ENCODE assay signal across 10 mouse cellular contexts in genomic region chr11:94928820-94929219, GRCm38 (mm10). TPM values are rescaled to one million over a fixed set of nuclear protein-coding genes. Genes with fewer than 3 reads are reported as not detected.
DNase-seq lines count a peak whose midpoint lies in the region; ATAC-seq lines count a peak whose summit lies in the region.
"Had no signal": no experiment of that assay in that cellular context is flagged by ENCODE, and none has a peak within 500 bp of the region (broad histone marks: within the 10 kb centered on the region; RNA-seq: fewer than 3 reads in every experiment).

No protein-coding gene starts in this region.

- DNase-seq in ovary, adult 18-20 months (ENCODE audit: low spot score): peak; percentile 84
- DNase-seq in ovary, postnatal 10 days (ENCODE audit: low spot score): no peak
- peak; percentile 82 for DNase-seq in forebrain, embryonic 10.5 days (ENCODE audit: extremely low spot score, low spot score)
- DNase-seq in retina, postnatal 1 day: peak; percentile 96

- H3K27ac ChIP-seq in forebrain, embryonic 10.5 days: peak overlapping the region; percentile 80
- peak overlapping the region; percentile 80 for H3K27ac ChIP-seq in heart, embryonic 15.5 days
- H3K27ac ChIP-seq in kidney, embryonic 15.5 days: peak overlapping the region; percentile 96
- peak overlapping the region; percentile 96 for H3K27ac ChIP-seq in lung, embryonic 16.5 days (ENCODE audit: low read length)
- H3K27ac ChIP-seq: layer of hippocampus, adult 2 months had no signal

- WGBS in forebrain, embryonic 10.5 days: 10% methylated on average over 13 of the region's 13 CpGs
- 5% methylated on average over 13 of the region's 13 CpGs for WGBS in heart, embryonic 15.5 days
- 3% methylated on average over 13 of the region's 13 CpGs for WGBS in kidney, embryonic 15.5 days
- WGBS in lung, embryonic 16.5 days: under 1% methylated on average over 13 of the region's 13 CpGs

- no peaks in the 10 kb centered on the region for H3K9me3 ChIP-seq in forebrain, embryonic 10.5 days
- H3K9me3 ChIP-seq in heart, embryonic 15.5 days (replicated peaks): no peaks in the 10 kb centered on the region
- H3K9me3 ChIP-seq in kidney, embryonic 15.5 days (replicated peaks): no peaks in the 10 kb centered on the region
- no peaks in the 10 kb centered on the region for H3K9me3 ChIP-seq in lung, embryonic 16.5 days (ENCODE audit: control insufficient read depth, low read length)
- H3K9me3 ChIP-seq: G1E had no signal

- H3K36me3 ChIP-seq in forebrain, embryonic 10.5 days (replicated peaks): no peaks in the 10 kb centered on the region
- no peaks in the 10 kb centered on the region for H3K36me3 ChIP-seq in heart, embryonic 15.5 days
- no peaks in the 10 kb centered on the region for H3K36me3 ChIP-seq in kidney, embryonic 15.5 days
- H3K36me3 ChIP-seq in lung, embryonic 16.5 days (ENCODE audit: control insufficient read depth, insufficient read depth, low read length): no peaks in the 10 kb centered on the region
- H3K36me3 ChIP-seq: G1E had no signal

- H3K9ac ChIP-seq in heart, embryonic 15.5 days: 0 out of 2 replicates have a peak overlapping the region, but pooled peaks have one; percentile 7
- H3K9ac ChIP-seq in kidney, embryonic 15.5 days: no peak overlapping the region
- peak overlapping the region; percentile 57 for H3K9ac ChIP-seq in lung, embryonic 16.5 days (ENCODE audit: low read length)

- H3K4me3 ChIP-seq in forebrain, embryonic 10.5 days: peak overlapping the region; percentile 25
- H3K4me3 ChIP-seq in heart, embryonic 15.5 days: peak overlapping the region; percentile 5; the same call in 1 of the 2 replicates
- H3K4me3 ChIP-seq in kidney, embryonic 15.5 days (replicated peaks): no peak overlapping the region
- H3K4me3 ChIP-seq in lung, embryonic 16.5 days (ENCODE audit: low read length): 0 out of 2 replicates have a peak overlapping the region, but pooled peaks have one; percentile 12
- H3K4me3 ChIP-seq: layer of hippocampus, adult 2 months had no signal

- H3K4me1 ChIP-seq in forebrain, embryonic 10.5 days: peaks cover 45% of the 10 kb centered on the region
- peaks cover 44% of the 10 kb centered on the region for H3K4me1 ChIP-seq in heart, embryonic 15.5 days (replicated peaks)
- H3K4me1 ChIP-seq in kidney, embryonic 15.5 days: peaks cover 60% of the 10 kb centered on the region
- peaks cover 41% of the 10 kb centered on the region for H3K4me1 ChIP-seq in lung, embryonic 16.5 days (replicated peaks; ENCODE audit: control insufficient read depth, insufficient read depth, low read length)

- peaks cover 60% of the 10 kb centered on the region for H3K27me3 ChIP-seq in forebrain, embryonic 10.5 days (ENCODE audit: poor library complexity, severe bottlenecking)
- H3K27me3 ChIP-seq in heart, embryonic 15.5 days: peaks cover 5% of the 10 kb centered on the region
- peaks cover 9% of the 10 kb centered on the region for H3K27me3 ChIP-seq in kidney, embryonic 15.5 days
- no peaks in the 10 kb centered on the region for H3K27me3 ChIP-seq in lung, embryonic 16.5 days (ENCODE audit: control insufficient read depth, insufficient read depth, low read depth, low read length)

- peak overlapping the region; percentile 47 for H3K4me2 ChIP-seq in heart, embryonic 15.5 days
- H3K4me2 ChIP-seq in kidney, embryonic 15.5 days: peak overlapping the region; percentile 44
- H3K4me2 ChIP-seq in lung, embryonic 16.5 days (ENCODE audit: low read depth, low read length): peak overlapping the region; percentile 47

- peak; percentile 96 for ATAC-seq in heart, embryonic 15.5 days (replicated peaks; ENCODE audit: insufficient number of reproducible peaks, insufficient read depth, low FRiP score, low read depth)
- peak; percentile 93 for ATAC-seq in kidney, embryonic 15.5 days (replicated peaks; ENCODE audit: low FRiP score)
- ATAC-seq in lung, embryonic 16.5 days (ENCODE audit: low read depth): peak; percentile 94
- ATAC-seq in CD4-positive, CD25-positive, alpha-beta regulatory T cell, adult 4 months: no peak

RNA-seq across cellular contexts. Expression of gene Col1a1, which starts 7.2 kb away (rescaled TPM):
- 62.2 and 65.3 TPM in 2 replicates for polyA plus RNA-seq in forebrain, embryonic 10.5 days (2016; fragmentation: Nextera tagmentation; extraction: Ambion mirVana)
- 825 and 1,122 TPM in 2 replicates for polyA plus RNA-seq in heart, embryonic 15.5 days (2015; fragmentation: Nextera tagmentation; extraction: Ambion mirVana)
- 1,101 and 1,120 TPM in 2 replicates for polyA plus RNA-seq in kidney, embryonic 15.5 days (2015; fragmentation: Nextera tagmentation; extraction: Ambion mirVana)
- polyA plus RNA-seq in lung, embryonic 16.5 days (2015; fragmentation: Nextera tagmentation; extraction: Ambion mirVana): 1,180 and 1,421 TPM in 2 replicates
- under 1 TPM in 1 of 2 experiments, not detected in 1; 0.09 TPM for polyA plus RNA-seq in CD4-positive, CD25-positive, alpha-beta regulatory T cell, adult 4 months (2017; shearing (Covaris generic))
- polyA plus RNA-seq: G1E had no signal

RNA-seq across cellular contexts. Expression of gene Hils1, which starts 38.6 kb away (rescaled TPM):
- not detected in 2 replicates for polyA plus RNA-seq in forebrain, embryonic 10.5 days (2016; fragmentation: Nextera tagmentation; extraction: Ambion mirVana)
- polyA plus RNA-seq in heart, embryonic 15.5 days (2015; fragmentation: Nextera tagmentation; extraction: Ambion mirVana): 0.15 and 0.22 TPM in 2 replicates
- not detected in 2 replicates for polyA plus RNA-seq in kidney, embryonic 15.5 days (2015; fragmentation: Nextera tagmentation; extraction: Ambion mirVana)
- not detected in 2 replicates for polyA plus RNA-seq in lung, embryonic 16.5 days (2015; fragmentation: Nextera tagmentation; extraction: Ambion mirVana)
- not detected for polyA plus RNA-seq in CD4-positive, CD25-positive, alpha-beta regulatory T cell, adult 4 months (2017; shearing (Covaris generic))
- polyA plus RNA-seq: G1E had no signal

RNA-seq across cellular contexts. Expression of gene Sgca, which starts 47.3 kb away (rescaled TPM):
- not detected in 2 replicates for polyA plus RNA-seq in forebrain, embryonic 10.5 days (2016; fragmentation: Nextera tagmentation; extraction: Ambion mirVana)
- 22.1 and 24.7 TPM in 2 replicates for polyA plus RNA-seq in heart, embryonic 15.5 days (2015; fragmentation: Nextera tagmentation; extraction: Ambion mirVana)
- polyA plus RNA-seq in kidney, embryonic 15.5 days (2015; fragmentation: Nextera tagmentation; extraction: Ambion mirVana): 1.2 and 1.7 TPM in 2 replicates
- 1.3 and 1.4 TPM in 2 replicates for polyA plus RNA-seq in lung, embryonic 16.5 days (2015; fragmentation: Nextera tagmentation; extraction: Ambion mirVana)
- polyA plus RNA-seq in CD4-positive, CD25-positive, alpha-beta regulatory T cell, adult 4 months (2017; shearing (Covaris generic)): not detected
- polyA plus RNA-seq: G1E had no signal

Comparison
In these comparisons a context has a peak if more than half of its experiments do, and no peak if none do; other contexts are left out.
1. RNA of gene Col1a1, which starts 7.2 kb away (polyA plus RNA-seq): 1,180 to 1,421 TPM in lung, embryonic 16.5 days, 1,101 to 1,120 TPM in kidney, embryonic 15.5 days, 825 to 1,122 TPM in heart, embryonic 15.5 days and 62.2 to 65.3 TPM in forebrain, embryonic 10.5 days; 0.09 TPM in CD4-positive, CD25-positive, alpha-beta regulatory T cell, adult 4 months; every median in the first group is over 10 times any median in the second.
2. Peak in every context shown above with its lines, with median percentiles within 50 percentile points of each other: H3K27ac ChIP-seq and H3K4me2 ChIP-seq.